Mouse (Mus musculus): ENCODE measurements at regions not wholly inside any gene's neighbourhood (a gene's known extent, or its start where the extent isn't known, plus 50 kb on each side); places are given as distances from the start of the nearest gene placed in this dataset.

- no peak for DNase-seq
Measured at GRCm38 (mm10) chr3:4226986-4227385, 1523.6 kb upstream of the Gm8797 start.

GRCm38 (mm10) chr3:4271361-4271760 lies 1479.2 kb upstream of the Gm8797 start:
- DNase-seq: no peak

- no peak for DNase-seq
Measured at GRCm38 (mm10) chr3:4274607-4275006, 1476.0 kb upstream of the Gm8797 start.

- peak; percentile 1 to 4 for DNase-seq
Measured at GRCm38 (mm10) chr3:4278042-4278441, 1472.6 kb upstream of the Gm8797 start.

GRCm38 (mm10) chr3:4280366-4281020 lies 1470.1 kb upstream of the Gm8797 start:
- no peak for DNase-seq

GRCm38 (mm10) chr3:4281092-4281491 lies 1469.5 kb upstream of the Gm8797 start:
- no peak for DNase-seq

- DNase-seq: no peak
Measured at GRCm38 (mm10) chr3:4287141-4287540, 1463.5 kb upstream of the Gm8797 start.

- DNase-seq: no peak
Measured at GRCm38 (mm10) chr3:4336441-4336840, 1414.2 kb upstream of the Gm8797 start.

GRCm38 (mm10) chr3:4339153-4339552 lies 1411.5 kb upstream of the Gm8797 start:
- DNase-seq: peak in 1 of 2 experiments; percentile 4

All from cerebellum, postnatal 10 days (tissue).